Mouse (Mus musculus): Measurements from ENCODE around the gene Nos1ap.

DNA sequence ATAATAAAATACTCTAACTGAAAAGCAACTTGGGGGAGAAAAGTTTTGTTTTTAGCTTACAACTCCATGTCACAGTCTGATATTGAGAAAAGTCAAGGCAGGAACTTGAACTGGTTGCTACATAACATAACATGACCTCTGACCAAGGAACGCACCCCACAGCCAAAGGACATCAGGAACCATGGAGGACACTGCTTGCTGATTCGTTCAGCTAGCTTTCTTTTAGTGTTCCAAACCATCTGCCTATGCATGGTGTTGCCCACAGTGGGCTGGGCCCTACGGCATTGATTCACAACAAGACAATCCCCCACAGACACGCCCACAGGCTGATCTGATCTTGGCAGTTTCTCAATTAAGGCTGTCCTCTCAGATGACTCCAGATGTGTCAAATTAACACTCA, 167.5 kb downstream of the Nos1ap start:
- TF ChIP-seq CTCF (IDR thresholded peaks at IDR 0.05; ENCODE audit: low read depth) (no peak), EP300 (optimal IDR thresholded peaks at IDR 0.05) (no peak)
